Mouse (Mus musculus): ENCODE results near the gene Sec31b. TPM values are rescaled to one million over a fixed set of nuclear protein-coding genes. Genes with fewer than 3 reads are reported as not detected.

Sec31b gene
- total RNA-seq, 2 experiments from 2014 or later = 0.30 to 0.33 TPM

- intact Hi-C loops (cut with DNase I) = no loop called here
- no peak for DNase-seq (ENCODE audit: low spot score in 2 of 2)
Observed at GRCm38 (mm10) chr19:44542694-44543178, 2.9 kb downstream of the Sec31b start.

- no peak for DNase-seq (ENCODE audit: low spot score in 2 of 2)
- intact Hi-C loops (cut with DNase I) = no loop called here
Observed at GRCm38 (mm10) chr19:44537416-44537815, 8.2 kb downstream of the Sec31b start.

GRCm38 (mm10) chr19:44535376-44535775, 10.3 kb downstream of the Sec31b start:
- no peak for DNase-seq (ENCODE audit: low spot score in 2 of 2)
- intact Hi-C loops (cut with DNase I) = no loop called here

- DNase-seq (ENCODE audit: low spot score in 2 of 2) = no peak
- intact Hi-C loops (cut with DNase I) = loop anchor here (5.0 kb wide), 2 partner anchors 53 to 273 kb away; no protein-coding TSS in a partner anchor
Observed at GRCm38 (mm10) chr19:44530018-44530417, 15.6 kb downstream of the Sec31b start.

- intact Hi-C loops (cut with DNase I) = no loop called here
- no peak for DNase-seq (ENCODE audit: low spot score in 2 of 2)
Observed at GRCm38 (mm10) chr19:44525551-44526205, 20.0 kb downstream of the Sec31b start.

GRCm38 (mm10) chr19:44519152-44519551, 26.5 kb downstream of the Sec31b start:
- intact Hi-C loops (cut with DNase I) = no loop called here

GRCm38 (mm10) chr19:44517996-44518768, 27.5 kb downstream of the Sec31b start:
- intact Hi-C loops (cut with DNase I) = no loop called here
- DNase-seq (ENCODE audit: low spot score in 2 of 2) = no peak

More at GRCm38 (mm10) chr19:44519152-44519551, 26.5 kb downstream of the Sec31b start:
- DNase-seq (ENCODE audit: low spot score in 2 of 2) = no peak

GRCm38 (mm10) chr19:44515769-44516168, 29.9 kb downstream of the Sec31b start:
- no peak for DNase-seq (ENCODE audit: low spot score in 2 of 2)
- intact Hi-C loops (cut with DNase I) = no loop called here

- intact Hi-C loops (cut with DNase I) = no loop called here
Observed at GRCm38 (mm10) chr19:44514521-44515451, 30.9 kb downstream of the Sec31b start.

GRCm38 (mm10) chr19:44513921-44514482, 31.7 kb downstream of the Sec31b start:
- intact Hi-C loops (cut with DNase I) = no loop called here

More at GRCm38 (mm10) chr19:44514521-44515451, 30.9 kb downstream of the Sec31b start:
- no peak for DNase-seq (ENCODE audit: low spot score in 2 of 2)

GRCm38 (mm10) chr19:44513054-44513833, 32.4 kb downstream of the Sec31b start:
- intact Hi-C loops (cut with DNase I) = no loop called here
- no peak for DNase-seq (ENCODE audit: low spot score in 2 of 2)

More at GRCm38 (mm10) chr19:44513921-44514482, 31.7 kb downstream of the Sec31b start:
- no peak for DNase-seq (ENCODE audit: low spot score in 2 of 2)

GRCm38 (mm10) chr19:44512601-44513000, 33.1 kb downstream of the Sec31b start:
- intact Hi-C loops (cut with DNase I) = no loop called here
- no peak for DNase-seq (ENCODE audit: low spot score in 2 of 2)

GRCm38 (mm10) chr19:44511451-44512231, 34.0 kb downstream of the Sec31b start:
- no peak for DNase-seq (ENCODE audit: low spot score in 2 of 2)

GRCm38 (mm10) chr19:44510534-44511175, 35.0 kb downstream of the Sec31b start:
- intact Hi-C loops (cut with DNase I) = no loop called here
- DNase-seq (ENCODE audit: low spot score in 2 of 2) = no peak

More at GRCm38 (mm10) chr19:44511451-44512231, 34.0 kb downstream of the Sec31b start:
- intact Hi-C loops (cut with DNase I) = no loop called here

- intact Hi-C loops (cut with DNase I) = no loop called here
Observed at GRCm38 (mm10) chr19:44502741-44503140, 42.9 kb downstream of the Sec31b start.

GRCm38 (mm10) chr19:44501925-44502324, 43.7 kb downstream of the Sec31b start:
- DNase-seq (ENCODE audit: low spot score in 2 of 2) = no peak
- intact Hi-C loops (cut with DNase I) = no loop called here

More at GRCm38 (mm10) chr19:44502741-44503140, 42.9 kb downstream of the Sec31b start:
- no peak for DNase-seq (ENCODE audit: low spot score in 2 of 2)

GRCm38 (mm10) chr19:44500240-44500639, 45.4 kb downstream of the Sec31b start:
- intact Hi-C loops (cut with DNase I) = no loop called here
- DNase-seq (ENCODE audit: low spot score in 2 of 2) = no peak

All from left cerebral cortex, postnatal 14 days (tissue).